Mouse (Mus musculus) embryo, embryonic 9.5 days (tissue): ENCODE results near the gene Tspan11.

Experiments
- DNase-seq: peaks from one replicate; pipeline ENCODE4 v3.0.0-alpha.2; 2017; ENCODE audit errors: extremely low spot score

Tspan11 gene

GRCm38 (mm10) chr6:127887511-127888421, at the start of gene Tspan11:
Gene Tspan11 (plus strand): TSS chr6:127887589.
- peak; percentile 53 for DNase-seq

- no peak for DNase-seq
Observed at GRCm38 (mm10) chr6:127837910-127838309, 49.5 kb upstream of the Tspan11 start.

- no peak for DNase-seq
Observed at GRCm38 (mm10) chr6:127839538-127839937, 47.9 kb upstream of the Tspan11 start.

GRCm38 (mm10) chr6:127840171-127840570, 47.2 kb upstream of the Tspan11 start:
- DNase-seq, result no peak

- no peak for DNase-seq
Observed at GRCm38 (mm10) chr6:127841326-127841725, 46.1 kb upstream of the Tspan11 start.

- DNase-seq, result no peak
Observed at GRCm38 (mm10) chr6:127846521-127846920, 40.9 kb upstream of the Tspan11 start.

GRCm38 (mm10) chr6:127849496-127849895, 37.9 kb upstream of the Tspan11 start:
- DNase-seq, result no peak

GRCm38 (mm10) chr6:127851611-127852010, 35.8 kb upstream of the Tspan11 start:
- DNase-seq, result no peak

- DNase-seq, result no peak
Observed at GRCm38 (mm10) chr6:127853241-127853640, 34.1 kb upstream of the Tspan11 start.

GRCm38 (mm10) chr6:127853771-127854687, 33.4 kb upstream of the Tspan11 start:
- peak; percentile 19 for DNase-seq

- DNase-seq, result no peak
Observed at GRCm38 (mm10) chr6:127854688-127855013, 32.7 kb upstream of the Tspan11 start.

- no peak for DNase-seq
Observed at GRCm38 (mm10) chr6:127855711-127856295, 31.6 kb upstream of the Tspan11 start.

- DNase-seq, result no peak
Observed at GRCm38 (mm10) chr6:127861951-127862350, 25.4 kb upstream of the Tspan11 start.

- DNase-seq, result no peak
Observed at GRCm38 (mm10) chr6:127865391-127865790, 22.0 kb upstream of the Tspan11 start.

GRCm38 (mm10) chr6:127868546-127868945, 18.8 kb upstream of the Tspan11 start:
- DNase-seq, result peak; percentile 31

GRCm38 (mm10) chr6:127869121-127869520, 18.3 kb upstream of the Tspan11 start:
- no peak for DNase-seq

- DNase-seq, result peak; percentile 62
Observed at GRCm38 (mm10) chr6:127870345-127871324, 16.8 kb upstream of the Tspan11 start.

- no peak for DNase-seq
Observed at GRCm38 (mm10) chr6:127871436-127871835, 16.0 kb upstream of the Tspan11 start.

GRCm38 (mm10) chr6:127872581-127872980, 14.8 kb upstream of the Tspan11 start:
- DNase-seq, result no peak

- no peak for DNase-seq
Observed at GRCm38 (mm10) chr6:127875883-127876282, 11.5 kb upstream of the Tspan11 start.

- DNase-seq, result no peak
Observed at GRCm38 (mm10) chr6:127876436-127876835, 11.0 kb upstream of the Tspan11 start.
